Mouse (Mus musculus) bone marrow macrophage, adult 2 months (primary cell): ENCODE measurements around the gene Cacng1. TPM values are rescaled to one million over a fixed set of nuclear protein-coding genes. Genes with fewer than 3 reads are reported as not detected.

Experiments used
- H3K27ac ChIP-seq: 2 replicates; pipeline ENCODE4 v1.5.1; 2012; ENCODE audit warnings: low read depth, low read length; ENCODE audit not compliant: insufficient read depth
- H3K4me1 ChIP-seq: 2 replicates; pipeline ENCODE4 v1.6.1; 2012; ENCODE audit warnings: low read length; ENCODE audit not compliant: control insufficient read depth, insufficient read depth
- H3K4me3 ChIP-seq: 2 replicates; pipeline ENCODE4 v1.5.1; 2012; ENCODE audit warnings: mild to moderate bottlenecking, low read length, moderate library complexity; ENCODE audit not compliant: insufficient read depth
- CTCF ChIP-seq: IDR thresholded peaks from 2 replicates; pipeline ENCODE4 v1.5.1; 2012; ENCODE audit warnings: low read depth, mild to moderate bottlenecking, low read length, moderate library complexity
- POLR2A ChIP-seq: IDR thresholded peaks from 2 replicates; pipeline ENCODE4 v1.6.1; 2012; ENCODE audit warnings: mild to moderate bottlenecking, low read depth, low read length, borderline replicate concordance
- polyA plus RNA-seq: library from polyadenylated mRNA; stranded (reverse); fragments of >200 nt; gene quantifications from 2 replicates; pipeline ENCODE4 v1.2.4, GENCODE M21; 2012; ENCODE audit not compliant: missing spikeins, insufficient read depth, insufficient read length

Cacng1 gene
- polyA plus RNA-seq, 1 experiment = not detected

DNA sequence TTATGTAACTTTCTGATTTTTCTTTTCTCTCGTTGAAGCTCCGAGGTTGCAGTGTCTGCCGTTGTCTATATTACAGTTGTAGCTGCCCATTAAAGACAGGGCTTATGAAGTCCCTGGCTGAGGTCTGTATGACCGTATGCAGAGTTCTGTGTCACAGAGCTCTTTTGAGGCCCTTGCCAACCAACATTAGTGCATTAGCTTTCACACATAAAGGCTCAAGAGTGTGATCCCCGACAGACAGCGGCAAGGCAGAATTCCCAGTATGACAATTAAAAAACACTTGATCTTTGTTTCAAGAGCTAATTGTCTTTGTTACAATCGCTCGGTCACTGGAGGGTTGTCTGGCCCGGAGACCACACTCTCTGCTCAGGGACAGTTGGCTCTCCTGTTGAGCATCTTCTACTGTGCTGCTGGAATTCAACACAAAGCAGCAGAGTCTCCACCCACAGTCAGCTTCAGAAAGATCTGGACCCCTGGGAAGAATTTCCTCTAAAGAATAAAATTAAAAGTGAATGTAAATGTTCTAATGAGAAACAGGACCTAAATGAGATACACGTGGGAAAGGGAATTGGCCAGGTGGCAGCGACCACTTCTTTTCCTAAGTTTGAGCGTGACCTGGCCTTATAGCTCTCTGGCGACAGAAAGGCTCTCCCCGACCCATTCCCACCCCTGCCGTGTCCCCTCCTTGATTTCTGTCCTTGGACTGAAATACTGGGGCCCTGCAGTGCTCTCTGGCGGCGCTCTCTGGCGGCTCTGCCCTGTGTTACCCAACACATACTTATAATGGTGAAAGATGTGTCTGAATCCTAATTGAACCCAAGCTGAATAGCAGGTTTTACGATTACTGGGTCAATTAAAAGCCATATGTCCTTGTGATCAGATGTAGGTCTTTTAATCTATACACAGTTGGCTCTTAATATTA lies 32.5 kb downstream of the Cacng1 start:
- TF ChIP-seq POLR2A (no peak), CTCF (no peak)
- H3K4me3 ChIP-seq = no peak overlapping the region
- H3K27ac ChIP-seq = no peak overlapping the region
- H3K4me1 ChIP-seq = no peaks in the 10 kb centered on the region

DNA sequence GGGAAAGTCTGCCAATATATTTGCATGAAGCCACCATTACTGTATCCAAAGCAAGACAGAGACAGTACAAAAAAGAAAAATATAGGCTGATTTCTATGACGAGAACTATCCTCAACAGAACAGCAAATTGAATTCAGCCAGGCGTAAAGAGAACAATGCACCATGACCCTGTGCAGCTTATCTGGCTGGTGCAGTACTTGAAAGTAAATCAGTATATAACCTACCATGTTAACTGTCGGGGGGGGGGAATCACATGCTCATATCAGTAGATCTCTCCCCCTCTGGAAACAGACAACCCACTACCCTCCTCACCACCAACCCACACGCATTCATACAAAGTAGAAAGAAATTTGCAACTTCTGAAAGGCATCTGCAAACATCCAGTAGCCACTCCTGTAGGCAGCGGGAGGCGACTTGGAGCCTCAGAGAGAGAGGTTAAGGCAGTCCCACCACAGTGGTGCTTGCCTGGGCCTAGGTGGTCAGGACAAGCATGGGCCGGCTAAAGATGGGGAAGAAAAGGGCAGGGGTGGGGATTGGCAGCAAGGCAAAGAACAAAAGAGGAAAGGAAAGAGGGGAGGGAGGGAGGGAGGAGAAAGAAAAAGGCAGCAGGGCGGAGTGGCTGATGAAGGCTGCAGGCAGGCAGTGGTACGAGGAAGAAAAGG lies 33.5 kb downstream of the Cacng1 start:
- Histone ChIP-seq H3K4me1 (no peaks in the 10 kb centered on the region), H3K27ac (no peak overlapping the region), H3K4me3 (no peak overlapping the region)
- no peak for TF ChIP-seq CTCF
- TF ChIP-seq POLR2A = no peak

DNA sequence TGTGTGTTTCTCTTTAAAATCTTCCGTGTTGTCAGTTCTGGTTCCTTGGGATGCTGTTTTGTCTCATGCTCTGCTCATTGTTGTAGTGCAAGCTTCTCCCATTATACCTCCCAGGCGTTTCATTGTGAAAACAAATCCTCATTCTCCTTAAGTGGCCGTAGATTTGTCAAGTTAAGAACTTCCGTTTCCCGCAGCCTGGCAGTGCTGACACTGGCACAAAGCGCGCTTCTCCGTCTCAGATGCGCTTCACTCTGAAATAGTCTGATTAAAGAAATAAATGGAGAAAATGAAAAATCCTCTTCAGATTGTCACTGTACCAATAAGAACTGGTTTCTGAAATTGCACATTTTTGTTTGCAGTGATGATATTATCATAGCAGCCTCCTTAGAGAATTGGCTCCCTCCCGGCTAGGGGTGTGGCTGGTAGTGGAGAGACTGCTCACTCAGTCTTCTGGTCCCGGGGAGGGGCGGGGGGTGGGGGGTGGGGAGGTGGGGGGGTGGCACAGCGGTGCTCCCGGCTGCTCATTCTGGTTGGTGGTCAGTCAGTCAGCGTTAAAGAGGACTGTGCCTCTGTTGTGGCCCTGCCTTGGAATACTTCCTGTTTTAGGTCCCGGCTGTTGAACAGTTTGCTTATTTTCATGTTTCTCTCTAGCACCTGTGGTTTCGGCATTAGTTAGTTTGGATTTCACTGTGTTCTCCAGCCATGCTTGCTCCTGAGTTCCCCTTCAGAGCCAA lies 39.9 kb downstream of the Cacng1 start:
- Histone ChIP-seq H3K27ac (no peak overlapping the region), H3K4me1 (peaks cover 9% of the 10 kb centered on the region), H3K4me3 (no peak overlapping the region)
- TF ChIP-seq CTCF = no peak
- no peak for TF ChIP-seq POLR2A

DNA sequence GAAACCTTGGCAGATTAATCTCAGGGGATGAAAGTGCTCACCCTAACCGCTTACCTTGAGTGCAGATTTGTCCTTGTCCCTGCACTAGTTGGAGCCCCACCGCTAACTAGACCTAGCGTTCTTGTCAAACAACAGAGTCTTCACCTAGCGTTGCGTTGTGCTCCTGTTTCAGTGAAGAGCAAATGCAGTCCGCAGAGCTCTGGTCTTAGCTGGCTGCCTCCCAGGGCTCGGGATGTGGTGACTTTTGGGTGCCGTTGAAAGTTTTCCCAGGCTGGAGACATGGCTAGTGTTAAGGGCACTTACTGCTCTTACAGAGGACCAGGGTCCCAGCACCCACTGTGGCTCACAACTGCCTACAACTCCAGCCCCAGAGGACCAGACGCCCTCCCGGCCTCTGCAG lies 41.1 kb downstream of the Cacng1 start:
- H3K4me1 ChIP-seq = peaks cover 9% of the 10 kb centered on the region
- H3K27ac ChIP-seq = no peak overlapping the region
- H3K4me3 ChIP-seq = no peak overlapping the region
- TF ChIP-seq POLR2A = no peak
- TF ChIP-seq CTCF = no peak

DNA sequence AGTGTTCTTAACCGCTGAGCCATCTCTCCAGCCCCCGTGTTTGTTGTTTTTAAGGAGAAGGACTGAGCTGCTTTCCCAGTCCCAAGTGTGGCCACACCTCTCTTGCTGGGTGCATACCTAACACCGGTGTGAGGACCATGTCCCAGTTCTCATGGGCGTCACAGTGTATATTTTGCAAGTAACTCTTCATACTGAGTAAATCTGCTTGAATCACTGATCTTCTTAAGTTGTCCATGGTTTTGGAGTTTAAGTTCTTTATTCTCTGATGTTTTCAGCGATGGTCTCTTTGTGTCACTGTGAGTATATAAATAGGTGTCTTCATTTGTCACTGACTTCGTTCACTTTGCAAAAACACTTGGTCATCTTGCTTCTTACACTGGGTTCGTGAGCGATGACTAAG lies 41.7 kb downstream of the Cacng1 start:
- peaks cover 9% of the 10 kb centered on the region for H3K4me1 ChIP-seq
- TF ChIP-seq CTCF (no peak), POLR2A (no peak)
- no peak overlapping the region for H3K27ac ChIP-seq
- no peak overlapping the region for H3K4me3 ChIP-seq

GRCm38 (mm10) chr11:107674006-107674405 lies 42.3 kb downstream of the Cacng1 start:
- no peak overlapping the region for H3K4me3 ChIP-seq
- H3K27ac ChIP-seq = no peak overlapping the region
- H3K4me1 ChIP-seq = peaks cover 9% of the 10 kb centered on the region
- TF ChIP-seq POLR2A (no peak), CTCF (no peak)

- H3K4me3 ChIP-seq = no peak overlapping the region
- no peak overlapping the region for H3K27ac ChIP-seq
- TF ChIP-seq CTCF (no peak), POLR2A (no peak)
- H3K4me1 ChIP-seq = no peaks in the 10 kb centered on the region
Observed at GRCm38 (mm10) chr11:107668977-107669376, 47.3 kb downstream of the Cacng1 start.

DNA sequence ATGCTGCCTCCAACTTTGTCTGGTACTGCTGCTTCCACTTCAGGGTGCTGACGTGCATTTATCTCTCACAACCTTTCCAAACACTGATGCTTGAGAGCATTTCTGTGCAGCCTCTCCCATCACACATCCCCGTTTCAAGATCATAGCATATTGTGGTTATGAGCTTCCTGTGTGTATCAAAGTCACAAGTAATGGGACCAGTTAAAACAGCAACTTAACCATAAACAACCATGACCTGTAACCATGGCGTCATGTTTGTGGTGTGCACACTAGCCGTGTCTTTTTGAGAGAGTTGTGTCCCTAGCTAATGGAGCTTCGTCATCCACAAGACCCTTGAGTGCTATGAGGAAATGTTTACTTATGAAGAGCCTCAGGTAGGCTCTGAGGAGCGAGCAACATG lies 48.1 kb downstream of the Cacng1 start:
- TF ChIP-seq POLR2A = no peak
- no peak for TF ChIP-seq CTCF

DNA sequence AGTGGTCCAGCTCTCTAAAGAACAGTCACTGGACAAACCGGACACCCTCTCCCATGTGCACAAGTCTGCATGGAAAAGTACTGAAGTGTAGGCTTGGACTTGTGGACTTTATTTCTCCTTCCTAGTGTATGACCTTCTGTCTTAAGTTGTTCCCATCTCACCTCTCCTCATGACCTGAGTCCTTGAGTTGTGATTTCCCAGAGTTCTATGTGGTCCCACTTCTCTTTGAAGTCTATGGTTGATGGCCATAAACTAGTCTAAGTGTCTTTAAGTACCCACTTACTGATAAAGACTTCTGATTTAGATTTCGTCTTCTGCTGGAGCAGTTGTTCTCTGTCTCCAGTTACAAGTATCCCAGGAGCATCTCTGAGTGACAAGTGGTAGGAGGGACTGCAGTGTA lies 48.8 kb downstream of the Cacng1 start:
- no peak for TF ChIP-seq CTCF
- TF ChIP-seq POLR2A = no peak
- H3K4me1 ChIP-seq = no peaks in the 10 kb centered on the region
- H3K4me3 ChIP-seq = no peak overlapping the region
- H3K27ac ChIP-seq = no peak overlapping the region

More for the DNA sequence above, 48.1 kb downstream of the Cacng1 start:
- Histone ChIP-seq H3K27ac (no peak overlapping the region), H3K4me3 (no peak overlapping the region), H3K4me1 (no peaks in the 10 kb centered on the region)
